Mouse (Mus musculus) limb, embryonic 13.5 days (tissue): ENCODE measurements around the gene Car3. TPM values are rescaled to one million over a fixed set of nuclear protein-coding genes. Genes with fewer than 3 reads are reported as not detected.

Source experiments
- polyA plus RNA-seq: library from polyadenylated mRNA; unstranded; fragments of >200 nt; fragmentation: Nextera tagmentation; extraction: Ambion mirVana; gene quantifications from 2 replicates; pipeline ENCODE4 v1.2.1, GENCODE M21; 2015

Car3 gene
- polyA plus RNA-seq, 1 experiment from 2014 or later = 6.7 TPM

Other genes with a start within 250 kb of the Car3 start
- gene Car13, start 221.8 kb upstream of the Car3 start, polyA plus RNA-seq = 3.2 and 3.7 TPM in 2 replicates
- 0.59 and 0.67 TPM in 2 replicates for gene Car1, start 55.1 kb upstream of the Car3 start, polyA plus RNA-seq
- gene Car2, start 22.8 kb downstream of the Car3 start, polyA plus RNA-seq = 22.3 and 31.9 TPM in 2 replicates